Mouse (Mus musculus) spleen, postnatal 36 days (tissue): ENCODE results near the gene Phf3.

Experiments used
- DNase-seq, 2 experiments: peaks; one replicate each; pipeline ENCODE4 v3.0.0; 2022; ENCODE audit warnings: low spot score in 2 of 2, mixed read lengths in 1 of 2

Phf3 gene

DNA sequence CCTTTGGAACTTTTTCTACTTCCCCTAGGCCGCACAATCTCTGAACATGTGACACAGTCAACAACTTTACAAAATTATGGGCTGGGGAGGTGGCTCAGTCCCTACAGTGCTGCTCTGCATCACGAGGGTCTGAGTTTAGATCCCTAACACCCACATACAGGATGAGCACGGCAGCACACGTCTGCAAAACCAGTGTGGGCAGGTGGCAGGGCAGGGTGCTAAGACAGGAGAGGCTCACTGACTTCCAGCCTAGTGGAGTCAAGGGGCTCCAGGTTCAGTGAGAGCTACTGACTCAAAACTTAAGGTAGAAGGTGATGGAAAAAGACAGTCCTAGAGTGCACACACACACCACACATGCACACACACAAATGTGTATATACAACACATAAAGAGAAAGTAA is 40.9 kb downstream of the Phf3 start:
- no peak for DNase-seq

DNA sequence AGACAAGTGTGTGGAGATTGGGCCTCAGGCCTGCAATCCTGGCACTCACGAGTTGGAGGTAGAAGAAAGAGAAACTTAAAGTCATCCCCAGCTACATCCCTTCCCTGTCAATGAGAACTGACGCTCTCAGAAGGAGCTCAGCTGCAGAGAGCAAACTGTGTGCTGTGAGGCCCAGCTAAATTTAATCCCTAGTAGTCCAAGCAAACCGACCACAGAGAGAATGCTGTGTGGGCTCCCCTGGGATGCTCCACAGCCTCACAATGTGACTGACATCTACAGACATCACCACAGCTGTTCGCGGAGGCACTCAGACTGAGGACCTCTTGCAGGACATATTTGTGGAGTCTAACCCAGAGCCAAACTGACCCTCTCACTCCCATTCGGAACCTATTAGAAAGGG is 54.3 kb downstream of the Phf3 start:
- no peak for DNase-seq

DNA sequence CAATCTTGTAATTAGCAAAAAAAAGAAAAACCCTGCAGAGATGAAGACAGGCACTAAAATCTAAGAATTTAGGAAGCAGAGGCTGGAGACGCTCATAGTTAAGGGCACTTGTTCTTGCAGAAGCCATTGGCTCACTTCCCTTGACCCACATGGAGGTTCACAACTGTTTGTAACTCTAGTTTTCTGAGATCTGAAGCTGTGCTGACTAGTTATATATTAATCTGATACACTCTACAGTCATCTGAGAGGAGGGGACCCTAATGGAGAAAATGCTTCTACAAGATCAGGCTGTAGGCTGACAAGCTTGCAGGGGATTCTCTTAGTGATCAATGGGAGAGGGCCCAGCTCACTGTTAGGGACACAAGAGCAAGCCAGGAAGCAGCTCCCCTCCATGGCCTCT is 58.1 kb downstream of the Phf3 start:
- no peak for DNase-seq

DNA sequence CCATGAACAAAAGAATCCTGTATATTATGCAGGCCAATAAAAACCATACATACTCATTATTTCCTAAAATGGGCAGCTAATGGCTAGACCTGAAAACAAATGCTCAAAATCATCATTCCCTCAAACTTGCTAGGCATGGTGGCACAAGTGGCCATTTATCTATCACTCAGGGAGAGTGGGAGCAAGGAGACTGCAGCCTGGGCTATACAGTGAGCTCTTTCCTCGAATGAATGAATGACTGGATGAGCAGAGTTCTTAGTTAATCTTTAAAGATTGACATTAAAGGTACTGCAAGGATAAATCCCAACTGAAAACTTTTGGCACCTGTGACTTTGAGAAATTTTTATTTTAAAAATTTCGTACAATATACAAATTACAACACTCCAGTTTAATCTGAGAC is 58.7 kb downstream of the Phf3 start:
- DNase-seq = no peak

DNA sequence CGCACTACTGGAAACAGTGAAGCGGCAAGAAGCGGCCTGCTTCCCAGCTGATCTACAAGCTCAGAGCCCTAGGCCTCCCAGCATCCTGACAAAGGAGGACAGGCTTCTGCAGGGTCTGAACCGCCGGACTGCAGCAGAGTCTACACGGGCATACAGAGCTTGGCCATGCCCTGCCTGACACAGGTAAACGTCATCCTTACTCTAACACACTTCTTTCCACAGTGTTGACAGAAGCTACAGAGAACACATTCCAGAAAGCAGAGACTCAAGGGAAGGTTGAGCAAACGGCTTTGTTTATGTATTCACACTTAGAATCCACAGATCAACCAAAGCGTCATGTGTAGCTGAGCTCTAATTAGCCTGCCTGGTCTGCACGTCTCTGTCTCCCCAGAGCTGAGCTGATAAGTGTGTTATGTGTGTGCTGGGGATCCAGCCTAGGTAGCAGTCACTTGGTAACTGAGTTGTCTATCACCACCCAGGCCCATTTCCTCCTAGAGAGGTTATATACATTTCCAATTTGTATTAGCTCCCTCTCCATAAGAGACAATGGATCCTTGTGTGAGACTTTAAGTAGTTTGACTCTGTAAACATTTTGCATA is 65.5 kb downstream of the Phf3 start:
- DNase-seq = no peak

DNA sequence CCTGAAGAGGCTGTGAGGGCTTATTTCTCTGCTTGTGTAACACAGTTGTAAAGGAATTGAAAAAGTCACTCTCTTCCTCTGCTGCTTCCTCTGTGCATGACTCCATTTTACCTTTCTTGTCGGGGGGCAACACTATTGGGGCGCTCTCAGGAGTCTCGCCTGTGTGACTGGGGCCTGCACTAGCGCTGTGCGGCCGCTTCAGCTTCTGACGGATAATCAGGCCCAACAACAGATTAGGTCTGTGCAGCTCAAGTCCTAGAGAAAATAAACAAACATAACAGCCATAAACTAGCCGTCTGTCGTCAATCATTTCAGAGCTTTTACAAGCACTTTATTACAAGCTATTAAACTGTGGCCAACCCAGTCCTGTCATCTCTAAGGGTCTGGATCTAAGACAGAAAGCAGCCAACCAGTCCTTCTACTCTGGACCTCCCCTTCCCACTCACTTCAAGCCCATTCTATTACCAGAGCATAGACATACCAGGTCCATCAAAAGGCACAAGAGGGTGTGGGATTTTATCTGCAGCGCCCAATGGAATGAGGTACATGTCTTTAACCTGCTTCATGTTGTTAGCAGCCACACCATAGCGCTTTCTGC is 67.9 kb downstream of the Phf3 start:
- no peak for DNase-seq

DNA sequence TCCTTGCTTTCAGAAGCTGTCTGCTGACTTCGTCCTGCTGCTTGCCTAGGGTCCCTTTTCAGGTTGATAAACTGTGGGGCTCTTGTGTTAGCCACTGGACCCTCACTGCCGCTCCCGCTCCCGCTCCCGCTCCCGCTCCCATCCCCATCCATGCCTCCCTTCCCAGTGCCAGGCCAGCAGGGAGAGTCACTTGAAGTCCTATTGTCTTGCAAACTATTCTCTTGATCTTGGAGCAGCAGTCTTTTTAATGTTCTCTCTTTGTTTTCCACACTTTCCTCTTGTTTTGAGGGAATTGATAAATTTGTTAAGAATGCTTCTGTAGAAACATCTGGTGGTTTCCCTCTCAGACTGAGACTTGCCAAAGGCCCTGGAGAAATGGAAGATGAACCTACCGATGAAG is 68.8 kb downstream of the Phf3 start:
- DNase-seq = no peak

DNA sequence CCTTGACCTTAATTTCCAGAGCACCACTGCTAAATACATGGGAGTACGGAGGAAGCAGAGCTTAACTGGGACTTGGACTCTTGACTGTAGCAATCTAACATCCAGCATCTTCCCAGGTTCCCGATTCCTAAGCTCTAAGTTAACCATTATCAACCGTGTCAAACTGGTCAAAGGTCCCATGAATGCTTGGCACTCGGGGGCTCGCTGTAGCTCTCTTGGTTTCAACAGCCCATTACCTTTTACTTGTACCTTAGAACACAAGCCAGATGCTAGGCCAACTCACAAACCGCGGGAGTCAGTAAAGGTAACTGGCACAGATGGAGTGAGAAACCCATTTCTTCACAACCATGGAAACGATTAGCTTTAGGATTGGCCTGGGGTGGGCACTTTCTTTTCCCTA is 71.8 kb downstream of the Phf3 start:
- no peak for DNase-seq

DNA sequence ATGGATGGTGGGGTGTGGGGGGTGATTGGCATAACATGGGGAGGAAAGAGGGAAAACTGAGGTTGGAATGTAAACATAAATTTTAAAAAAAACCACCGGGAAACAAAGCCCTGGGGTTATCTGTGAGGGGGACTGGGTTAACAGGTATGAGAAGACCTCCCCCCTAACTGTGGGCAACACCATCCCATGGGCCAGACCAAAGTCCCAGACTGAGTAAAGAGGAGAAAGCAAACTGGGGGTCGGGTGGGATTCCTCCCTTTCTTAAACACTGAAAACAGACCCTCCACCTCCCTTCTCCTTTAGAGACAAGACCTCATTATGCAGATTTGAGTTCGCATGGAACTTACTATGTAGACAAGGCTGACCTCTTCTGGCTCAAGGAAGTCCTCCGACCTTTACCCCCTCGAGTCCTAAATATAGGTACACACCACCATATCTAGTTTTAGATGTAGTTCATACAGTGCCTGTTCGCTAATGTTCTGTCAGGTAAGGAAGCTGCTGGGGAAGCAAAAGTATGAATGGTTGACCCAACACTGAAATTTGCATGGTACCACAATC is 74.4 kb downstream of the Phf3 start:
- DNase-seq = no peak

DNA sequence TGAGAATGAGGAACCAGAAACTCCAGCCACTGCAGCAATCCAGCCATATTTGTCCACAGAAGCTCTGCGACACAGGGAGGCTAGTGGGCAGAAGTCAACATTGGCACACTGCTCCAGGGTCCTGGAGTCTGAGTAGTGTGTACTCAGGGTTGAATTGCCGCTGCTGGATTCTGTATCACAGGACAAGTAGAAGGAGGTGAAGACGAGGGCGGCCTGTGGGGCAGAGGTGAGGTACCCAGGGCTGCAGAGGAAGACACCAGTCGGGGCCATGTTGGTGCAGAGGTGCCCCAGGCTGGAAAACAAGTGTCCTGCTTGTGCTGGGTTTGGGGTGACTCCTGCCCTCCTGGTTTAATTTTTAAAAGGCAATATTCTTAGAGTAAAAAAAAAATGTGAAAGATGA is 79.1 kb downstream of the Phf3 start:
- DNase-seq = no peak

DNA sequence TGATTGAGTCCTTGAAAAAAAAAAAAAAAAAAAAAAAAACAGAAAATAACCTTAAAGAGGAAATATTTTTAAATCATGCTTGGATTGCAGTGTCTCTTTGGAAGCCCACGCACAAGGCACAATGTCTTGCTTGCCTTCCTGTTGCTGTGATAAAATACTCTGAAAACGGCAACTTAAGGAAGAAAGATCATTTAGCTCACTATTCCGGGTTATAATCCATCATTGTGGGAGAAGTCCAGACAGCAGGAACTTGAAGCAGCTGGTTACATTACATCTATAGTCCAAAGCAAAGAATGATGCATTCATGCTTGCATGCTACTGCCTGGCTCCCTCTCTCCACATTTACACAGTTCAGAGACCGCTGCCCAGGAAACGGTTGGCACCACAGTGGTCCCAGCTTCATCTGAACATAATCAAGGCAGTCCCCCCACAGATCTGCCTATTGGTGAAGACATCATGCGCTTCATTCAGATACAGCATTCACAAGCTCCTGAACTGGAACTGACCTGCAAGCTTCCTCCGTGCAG is 80.3 kb downstream of the Phf3 start:
- DNase-seq = no peak

DNA sequence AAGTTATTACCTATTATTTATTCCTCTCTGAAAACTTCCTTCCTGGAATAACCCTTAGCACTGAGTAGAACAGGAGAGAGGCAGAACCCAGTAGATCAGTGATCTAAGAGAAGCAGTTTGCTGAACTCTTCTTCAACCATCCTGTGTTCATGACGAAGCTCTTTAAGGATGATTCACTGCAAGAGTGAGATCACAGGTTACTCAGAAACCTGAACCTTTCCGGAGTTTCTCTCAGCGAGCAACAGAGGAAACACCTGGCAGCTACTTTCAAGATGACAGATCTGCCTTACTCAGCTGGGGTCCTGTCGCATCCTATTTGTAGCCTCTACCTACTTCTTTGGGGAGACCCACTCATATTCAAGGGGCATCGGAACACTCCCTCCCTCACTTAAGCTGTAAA is 80.8 kb downstream of the Phf3 start:
- DNase-seq = no peak

DNA sequence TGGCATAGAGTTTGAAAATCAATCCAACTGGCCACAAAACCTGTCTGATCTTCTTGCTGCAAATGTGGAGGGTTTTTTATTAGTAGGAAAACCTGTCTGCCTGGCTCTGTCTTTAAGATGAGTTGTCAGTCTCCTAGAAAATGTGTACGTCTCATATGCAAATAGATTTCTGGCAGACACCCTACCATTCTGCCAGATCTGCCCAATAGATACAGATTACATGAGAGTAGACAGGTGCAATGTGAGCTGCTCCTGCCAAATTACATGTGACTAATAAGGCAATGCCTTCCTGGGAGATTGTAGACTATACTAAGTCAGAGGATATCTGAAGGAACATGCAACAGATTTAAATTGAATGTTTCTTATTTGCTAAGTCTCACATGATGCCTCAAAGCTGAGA is 83.5 kb downstream of the Phf3 start:
- no peak for DNase-seq

DNA sequence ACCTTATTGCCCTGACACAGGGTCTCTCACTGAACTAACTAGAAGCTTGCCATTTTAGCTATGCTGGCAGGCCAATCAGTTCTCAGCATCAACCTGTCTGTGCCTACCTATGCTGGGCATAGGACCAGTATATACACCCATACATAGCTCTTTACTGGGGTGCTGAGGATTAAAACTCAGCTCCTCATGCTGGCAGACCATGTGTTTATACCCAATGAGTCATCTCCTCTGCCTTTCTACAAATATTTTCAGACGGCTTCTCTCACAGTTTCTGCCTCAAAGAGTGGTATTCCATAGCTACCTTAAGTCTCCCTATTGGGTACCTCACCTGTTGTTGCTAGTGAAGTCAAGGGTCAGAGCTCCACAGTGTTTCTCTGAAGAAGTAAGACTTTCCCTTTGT is 84.0 kb downstream of the Phf3 start:
- DNase-seq = no peak

DNA sequence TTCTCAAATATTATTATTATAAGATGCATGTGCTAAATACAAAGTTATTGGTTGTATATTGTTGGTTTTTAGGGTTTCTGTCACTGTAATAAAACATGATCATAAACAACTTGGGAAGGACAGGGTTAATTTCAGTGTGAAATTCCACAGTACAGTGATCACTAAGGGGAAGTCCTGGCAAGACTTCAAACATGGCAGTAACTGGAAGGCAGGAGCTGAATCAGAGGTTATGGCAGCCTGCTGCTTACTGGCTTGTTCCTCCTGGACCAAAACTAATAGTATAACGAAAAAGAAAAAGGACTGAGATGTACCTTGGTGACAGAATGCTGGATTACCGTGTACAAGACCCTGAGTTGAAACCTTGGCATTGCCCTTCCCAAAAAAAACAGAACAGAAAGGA is 84.7 kb downstream of the Phf3 start:
- DNase-seq = no peak

DNA sequence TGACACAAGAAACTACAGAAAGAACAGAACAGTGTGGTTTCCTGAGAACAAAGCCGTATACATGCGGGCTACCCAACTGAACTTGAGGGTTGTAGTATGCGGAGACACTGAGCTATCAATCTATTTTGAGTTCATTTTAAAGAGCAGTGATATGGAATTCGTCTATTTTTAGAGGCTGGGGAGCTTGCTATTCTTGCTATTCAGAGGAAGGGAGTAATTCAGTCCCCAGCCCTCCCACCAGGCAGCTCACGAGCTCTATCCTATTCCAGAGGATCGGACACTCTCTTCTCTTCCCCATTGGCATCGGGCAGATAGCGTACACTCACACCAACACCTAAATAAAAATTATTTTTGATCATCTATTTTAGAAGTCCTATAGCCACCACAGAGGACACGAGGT is 87.1 kb downstream of the Phf3 start:
- DNase-seq = no peak

DNA sequence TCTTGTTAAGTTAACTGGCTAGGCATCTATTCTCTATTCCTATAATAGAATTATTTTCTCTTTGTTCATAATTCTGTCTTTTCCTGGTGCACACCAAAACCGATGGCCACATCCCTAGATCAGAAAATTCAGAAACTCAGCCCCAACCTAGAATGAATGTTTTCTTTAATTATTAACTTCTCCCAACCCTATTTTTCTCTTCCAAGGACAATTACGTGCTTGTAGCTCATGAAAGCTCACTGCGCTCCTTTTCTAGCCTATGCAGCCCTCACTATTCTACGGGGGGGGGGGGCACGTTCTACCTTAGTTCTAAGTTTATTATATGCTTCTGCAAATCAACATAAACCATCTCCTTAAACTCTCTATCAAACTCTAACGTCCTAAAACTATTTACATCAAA is 90.0 kb downstream of the Phf3 start:
- DNase-seq = no peak

DNA sequence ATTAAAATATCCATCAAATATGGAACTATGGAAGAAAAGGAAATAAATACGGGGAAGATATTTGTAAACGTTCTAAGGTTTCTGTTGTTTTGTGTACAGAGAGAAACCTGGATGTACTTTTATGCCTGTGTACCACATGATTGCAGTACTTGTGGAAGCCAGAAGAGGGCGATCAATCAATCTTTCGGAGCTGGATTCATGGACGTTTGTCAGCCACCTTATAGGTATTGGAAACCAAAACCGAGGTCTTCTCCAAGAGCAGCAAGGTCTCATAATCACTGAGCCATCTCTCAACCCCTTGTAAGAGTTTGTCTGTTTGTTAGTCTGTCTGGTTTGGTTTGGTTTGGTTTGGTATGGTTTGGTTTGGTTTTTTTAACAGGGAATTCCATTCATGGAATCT is 93.4 kb downstream of the Phf3 start:
- DNase-seq = no peak

DNA sequence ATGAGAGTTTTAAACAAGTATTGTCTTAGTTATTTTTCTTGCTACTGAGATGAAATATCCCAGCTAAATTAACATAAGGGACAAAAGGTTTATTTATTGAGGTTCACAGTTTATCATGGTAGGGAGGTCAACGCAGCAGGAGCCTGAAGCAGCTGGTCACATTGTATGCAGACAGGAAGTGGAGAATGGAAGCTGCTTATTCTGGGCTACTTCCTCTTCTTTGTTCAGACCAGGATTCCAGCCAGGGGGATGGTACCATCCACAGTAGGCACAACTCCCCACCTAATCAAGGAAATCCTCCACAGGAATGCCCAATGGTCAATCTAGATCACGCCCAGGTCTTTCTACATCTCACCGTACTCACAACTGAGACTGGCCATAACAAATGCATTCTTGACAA is 94.2 kb downstream of the Phf3 start:
- DNase-seq = no peak

DNA sequence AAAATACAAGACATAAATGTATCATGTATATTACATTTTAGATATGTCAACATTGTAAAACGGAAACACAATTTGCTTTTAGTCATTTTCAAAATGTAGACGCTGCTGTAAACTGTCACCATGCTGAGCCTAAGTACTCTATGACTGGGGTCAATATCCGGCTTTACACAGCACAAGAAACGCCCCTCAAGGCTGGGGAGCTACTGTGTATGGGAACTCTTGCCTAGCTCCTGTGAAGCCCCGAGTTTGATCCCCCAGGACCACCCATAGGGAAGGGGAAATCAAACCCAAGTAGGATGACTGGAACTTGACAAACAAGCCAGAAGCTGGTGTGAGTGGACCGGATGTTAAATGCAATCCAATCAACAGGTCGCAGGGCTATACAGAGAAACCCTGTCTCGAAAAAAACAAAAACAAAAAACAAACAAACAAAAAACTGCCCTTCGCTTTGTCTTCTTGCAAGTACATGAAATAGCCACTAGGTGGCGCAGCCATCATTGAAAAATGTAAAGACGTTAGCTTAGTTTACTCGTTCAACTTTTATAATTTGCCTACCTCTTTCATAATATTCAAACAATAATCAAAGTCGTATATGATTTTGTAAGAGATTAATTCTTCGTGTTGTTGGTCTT is 95.2 kb downstream of the Phf3 start:
- no peak for DNase-seq

DNA sequence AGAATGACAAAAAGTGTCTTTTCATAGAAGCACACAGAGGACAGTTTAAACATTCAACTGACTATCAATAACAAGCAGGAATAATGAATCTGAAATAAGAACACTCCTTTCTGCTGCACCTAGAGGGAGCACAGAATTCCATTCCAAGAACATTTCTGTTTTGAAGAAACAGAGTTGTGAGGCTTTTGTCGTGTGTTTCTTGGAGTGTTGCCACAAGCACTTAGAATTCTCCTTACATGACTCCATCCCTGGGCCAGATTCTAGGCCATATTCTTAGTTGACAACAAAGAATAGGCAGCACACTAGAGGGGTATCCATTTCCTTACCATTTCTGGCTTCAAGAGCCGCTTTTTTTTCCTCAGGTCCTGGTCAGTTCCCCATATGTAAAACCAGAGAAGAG is 97.5 kb downstream of the Phf3 start:
- no peak for DNase-seq

DNA sequence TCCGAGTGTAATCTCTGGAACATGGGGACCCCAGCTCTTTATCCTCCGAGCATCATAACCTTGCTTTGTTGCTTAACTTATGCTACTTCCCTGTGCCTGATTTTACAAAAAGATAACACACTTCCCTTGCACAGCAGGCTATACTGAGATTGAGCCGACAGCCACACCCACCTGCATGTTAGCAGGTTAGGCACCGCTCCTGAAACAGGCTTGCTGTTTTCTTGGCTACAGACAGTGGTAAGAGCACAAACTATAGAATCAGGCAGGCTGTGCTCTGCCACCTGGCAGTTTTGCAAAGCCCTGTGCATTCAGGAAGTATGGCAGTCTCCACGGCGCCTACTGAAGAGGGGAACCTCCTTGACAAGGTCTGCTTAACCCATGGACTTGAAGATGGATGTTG is 100.1 kb downstream of the Phf3 start:
- DNase-seq = no peak

DNA sequence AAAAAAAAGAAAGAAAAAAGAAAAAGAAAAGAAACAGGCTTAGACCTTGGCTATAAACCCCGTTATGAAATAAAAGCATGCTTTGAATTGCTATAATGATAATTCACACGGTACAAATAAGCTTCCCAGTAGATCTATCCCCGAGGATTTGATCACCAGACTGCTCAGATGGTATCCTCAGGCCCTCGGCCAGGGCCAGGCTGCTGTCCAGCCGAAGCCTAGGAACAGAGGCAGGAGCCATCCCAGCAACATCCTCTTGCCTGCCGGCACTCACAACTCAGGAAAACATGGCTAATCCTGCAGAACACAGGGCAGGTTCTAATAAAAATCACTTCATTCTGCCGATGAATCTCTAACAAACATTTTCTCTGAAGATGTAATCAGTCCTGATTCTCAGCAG is 100.9 kb downstream of the Phf3 start:
- no peak for DNase-seq
